Mouse (Mus musculus) neutrophil, adult 65 days (primary cell): ENCODE results near the gene Gm10181. TPM values are rescaled to one million over a fixed set of nuclear protein-coding genes. Genes with fewer than 3 reads are reported as not detected.

Experiments
- total RNA-seq: library from RNA; stranded (reverse); gene quantifications from 2 replicates; pipeline ENCODE4 v1.2.4, GENCODE M21; 2023

Gene Gm10181
- not detected in 2 replicates for total RNA-seq

GRCm38 (mm10) chr9:25089122-25089521 is at the start of gene Gm10181:
Gm10181 (plus strand) TSS chr9:25089422.

Other genes with a start within 250 kb of the Gm10181 start
- 71.9 and 79.6 TPM in 2 replicates for gene Herpud2, start 62.4 kb downstream of the Gm10181 start, total RNA-seq
- 95.3 and 109 TPM in 2 replicates for gene Sept7, start 163.0 kb downstream of the Gm10181 start, total RNA-seq